Mouse (Mus musculus): ENCODE measurements around the gene Lsamp. TPM values are rescaled to one million over a fixed set of nuclear protein-coding genes. Genes with fewer than 3 reads are reported as not detected.

The Lsamp gene
- total RNA-seq, 2 experiments from 2014 or later, result 1.8 to 2.6 TPM

DNA sequence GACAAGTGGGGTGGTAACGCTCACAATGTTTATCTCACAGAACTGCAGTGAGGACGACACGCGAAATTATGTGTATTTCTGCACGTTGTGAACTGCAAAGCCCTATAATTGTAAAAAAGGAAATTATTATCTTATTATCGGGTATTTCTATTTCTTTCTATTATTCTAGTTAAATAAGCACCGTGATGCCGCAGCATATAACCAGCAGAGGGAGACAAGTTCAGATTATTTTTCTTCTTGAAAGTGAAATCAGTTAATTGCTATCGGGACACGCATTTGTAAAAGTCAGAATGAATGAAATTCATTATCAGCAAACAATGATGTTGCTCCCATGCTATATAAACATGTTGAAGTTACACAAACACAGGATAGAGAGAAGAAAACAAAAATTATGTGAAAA is 1540.1 kb downstream of the Lsamp start:
- DNase-seq (ENCODE audit: low spot score in 2 of 2), result no peak

DNA sequence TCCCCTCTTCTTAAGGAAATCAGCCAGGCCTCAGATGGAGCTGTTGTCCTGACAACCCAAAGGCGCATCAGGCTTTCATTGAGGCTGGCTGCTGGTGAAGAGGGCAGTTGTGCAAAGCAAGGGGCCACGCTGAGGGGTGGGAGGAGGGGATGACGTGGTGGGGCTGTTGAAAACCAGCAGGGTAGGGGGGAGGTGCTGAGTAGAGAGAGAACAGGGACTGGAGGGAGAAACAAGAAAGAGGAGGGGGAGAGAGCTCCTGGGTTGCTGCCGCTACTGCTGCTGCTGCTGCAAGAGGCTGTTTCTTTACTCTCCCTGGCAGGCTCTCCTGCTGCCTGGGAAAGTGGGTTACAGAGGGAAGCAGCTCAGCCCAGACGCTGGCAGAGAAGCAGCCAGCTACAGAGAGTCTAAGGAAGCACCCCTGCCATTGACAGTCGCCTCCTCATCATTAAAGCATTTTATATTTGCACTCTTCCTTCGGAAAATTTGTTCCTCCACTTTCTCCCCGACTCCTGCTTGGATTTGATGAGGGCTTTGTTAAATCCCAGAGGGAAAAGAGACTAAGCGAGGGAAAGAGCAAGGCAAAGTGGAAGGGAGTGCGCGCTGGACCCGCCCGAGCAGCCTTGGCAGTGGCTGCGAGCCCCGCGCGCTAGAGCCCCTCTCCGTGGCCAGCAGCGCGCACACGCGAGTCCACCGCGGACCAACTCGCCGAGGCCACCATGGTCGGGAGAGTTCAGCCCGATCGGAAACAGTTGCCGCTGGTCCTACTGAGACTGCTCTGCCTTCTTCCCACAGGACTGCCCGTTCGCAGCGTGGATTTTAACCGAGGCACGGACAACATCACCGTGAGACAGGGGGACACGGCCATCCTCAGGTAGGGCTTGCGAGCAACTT is 1548.7 kb downstream of the Lsamp start:
- DNase-seq (ENCODE audit: low spot score in 2 of 2), result peak in 1 of 2 experiments; percentile 29

DNA sequence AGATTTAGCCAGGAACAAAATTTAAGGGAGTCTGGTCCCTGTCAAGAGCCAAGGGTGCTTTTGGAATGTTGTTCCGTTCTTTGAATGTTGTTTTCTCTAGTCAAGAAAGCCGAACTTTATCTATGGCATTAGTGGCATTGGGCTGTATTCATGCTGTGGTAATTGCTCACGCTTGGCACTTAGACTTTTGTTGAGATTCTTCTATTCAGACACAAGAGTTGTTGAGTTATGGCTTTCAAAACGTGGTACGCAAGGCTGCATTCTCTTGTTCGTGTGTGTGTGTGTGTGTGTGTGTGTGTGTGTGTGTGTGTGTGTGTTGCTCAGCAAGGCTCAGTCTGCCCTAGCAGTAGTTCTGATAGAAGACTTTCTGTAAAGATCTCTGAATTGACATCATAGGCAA is 1549.5 kb downstream of the Lsamp start:
- no peak for DNase-seq (ENCODE audit: low spot score in 2 of 2)

DNA sequence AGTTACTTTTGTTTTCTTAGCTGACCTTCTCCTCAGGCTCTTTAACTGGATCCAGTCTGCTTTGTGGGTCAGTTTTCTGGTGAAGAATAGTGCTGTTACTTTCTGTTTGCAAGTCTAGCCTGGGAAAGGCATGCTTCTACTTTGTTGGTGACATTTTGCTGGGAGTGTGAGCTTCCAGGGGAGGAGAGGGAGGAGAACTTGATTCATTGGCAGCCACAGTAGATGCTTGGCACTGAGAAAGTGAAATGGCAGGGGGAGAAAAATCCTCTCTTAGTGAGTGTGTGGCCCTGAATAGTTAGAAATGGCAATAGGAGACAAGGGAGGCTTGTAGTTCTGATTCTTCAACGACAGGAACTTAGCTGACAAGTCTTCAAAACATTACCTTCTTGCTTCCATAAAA is 1551.6 kb downstream of the Lsamp start:
- no peak for DNase-seq (ENCODE audit: low spot score in 2 of 2)

DNA sequence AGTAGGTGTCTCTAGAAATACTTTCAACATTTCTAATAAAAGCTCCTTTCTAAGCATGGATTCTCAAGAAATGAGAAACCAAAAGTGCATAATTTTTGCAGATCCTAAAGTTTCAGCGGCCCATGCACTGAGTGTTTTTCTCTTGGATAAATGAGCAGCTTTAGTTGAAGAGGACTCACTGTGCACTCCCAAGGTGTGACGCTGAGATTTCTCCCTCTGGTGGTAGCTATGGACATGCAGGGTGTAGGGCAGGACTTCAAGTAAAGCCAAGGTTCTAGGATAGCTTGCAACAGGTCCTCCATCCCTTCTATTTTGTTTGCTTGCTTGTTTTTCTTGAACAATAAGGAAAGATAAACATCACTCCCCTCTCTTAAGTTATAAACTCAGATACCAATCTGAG is 1558.5 kb downstream of the Lsamp start:
- DNase-seq (ENCODE audit: low spot score in 2 of 2), result no peak

DNA sequence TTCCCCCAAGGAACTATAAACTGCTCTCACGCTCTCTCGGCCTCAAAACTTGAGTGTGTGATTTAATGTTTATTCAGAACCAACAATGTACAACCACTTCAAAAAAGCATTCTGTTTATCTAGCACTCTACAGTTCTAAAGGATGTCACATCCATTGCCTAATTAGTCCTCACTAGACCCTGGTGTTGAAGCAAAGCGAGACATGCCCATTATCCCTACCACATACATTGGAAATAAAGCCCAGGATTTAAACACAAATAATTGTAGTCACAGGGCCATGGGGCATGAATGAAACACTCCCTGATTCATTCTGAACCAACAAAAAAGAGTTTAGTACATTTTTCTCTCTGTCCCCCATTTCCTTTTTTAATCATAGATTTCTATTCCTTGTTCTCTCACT is 1567.0 kb downstream of the Lsamp start:
- no peak for DNase-seq (ENCODE audit: low spot score in 2 of 2)

DNA sequence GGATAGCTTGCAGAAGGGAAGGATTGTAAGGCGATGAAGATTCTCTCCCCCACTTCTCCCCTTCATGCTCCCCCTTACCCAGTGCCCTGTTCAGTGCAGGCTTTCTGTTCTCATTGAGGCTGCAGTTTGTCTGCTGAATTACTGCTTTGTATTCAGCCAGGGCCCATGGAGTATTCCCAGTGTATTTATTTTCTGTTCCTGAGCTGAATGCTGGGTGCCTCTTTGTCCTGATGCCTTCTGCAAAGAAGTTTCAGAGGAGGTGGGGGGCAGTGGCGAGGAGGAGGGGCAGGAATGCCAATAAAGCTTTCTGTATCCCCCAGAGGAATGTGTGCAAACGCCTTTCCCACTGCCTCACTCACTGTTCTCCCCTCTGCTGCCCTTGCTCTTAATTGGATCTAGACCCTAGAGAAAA is 1567.7 kb downstream of the Lsamp start:
- DNase-seq (ENCODE audit: low spot score in 2 of 2), result no peak

DNA sequence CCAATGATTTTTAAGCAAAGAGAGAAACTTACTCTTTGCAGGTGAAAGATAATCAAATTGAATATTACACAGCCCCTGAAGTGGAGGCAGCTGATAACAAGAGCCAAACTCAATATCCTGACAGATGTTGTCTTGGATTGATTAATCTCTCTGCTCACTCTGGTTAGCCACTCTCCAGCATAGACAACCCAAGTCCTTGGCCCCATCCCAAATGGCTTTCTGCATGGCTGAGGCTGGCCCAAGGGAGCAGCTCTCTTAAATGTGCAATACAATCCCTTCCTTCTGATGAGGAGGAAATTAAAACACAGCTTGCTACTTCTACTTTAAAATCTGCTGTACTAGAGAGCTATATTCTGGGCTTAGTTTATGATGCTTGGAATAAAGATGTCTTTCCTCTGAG is 1572.9 kb downstream of the Lsamp start:
- peak in 1 of 2 experiments; percentile 10 for DNase-seq (ENCODE audit: low spot score in 2 of 2)

DNA sequence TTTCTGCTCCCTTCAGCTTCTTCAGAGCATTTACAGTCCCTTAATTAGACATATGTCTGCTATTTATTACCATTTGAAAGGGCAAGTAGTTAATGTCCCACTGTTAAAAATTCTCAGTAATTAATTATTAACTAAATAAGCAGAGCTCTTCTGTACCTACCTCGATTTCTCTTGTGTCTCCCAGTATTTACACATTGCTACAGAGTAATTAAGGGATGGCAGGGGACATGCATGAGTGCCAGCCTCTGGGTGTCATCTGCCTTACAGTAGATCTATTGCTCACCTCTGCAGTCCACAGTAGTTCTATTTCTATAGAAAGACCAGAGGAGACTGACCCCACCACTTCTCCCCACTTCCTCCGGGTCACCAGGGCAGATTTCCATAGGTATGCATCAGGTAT is 1581.1 kb downstream of the Lsamp start:
- no peak for DNase-seq (ENCODE audit: low spot score in 2 of 2)

DNA sequence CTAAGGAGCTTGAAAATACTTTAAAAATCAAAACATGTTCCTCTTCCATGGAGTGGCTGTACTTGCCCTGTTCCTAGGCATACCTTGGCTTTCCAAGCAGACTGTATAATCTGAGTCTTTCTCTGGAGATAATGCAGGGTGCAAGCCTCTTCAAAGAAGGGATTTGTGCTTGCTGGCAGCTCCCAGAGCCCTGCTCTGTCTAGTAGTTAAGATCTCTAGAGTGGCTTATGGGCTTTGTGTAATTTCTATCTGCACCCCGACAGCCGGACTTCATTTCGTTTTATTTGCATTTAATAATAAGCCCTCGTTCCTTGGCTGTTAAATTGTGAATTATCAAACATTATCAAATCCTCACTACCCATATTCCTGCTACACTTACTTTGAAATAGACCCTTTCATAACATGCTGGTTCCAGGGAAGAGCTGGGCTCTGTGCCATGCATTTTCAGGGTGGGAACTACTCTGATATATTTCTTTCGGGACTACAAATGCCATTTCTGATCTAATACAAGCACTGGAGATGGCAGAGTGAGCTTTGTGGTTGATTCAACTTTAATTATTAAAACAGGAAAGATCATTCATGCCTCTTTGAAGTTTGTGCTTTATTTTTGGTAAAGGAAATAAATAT is 1604.6 kb downstream of the Lsamp start:
- no peak for DNase-seq (ENCODE audit: low spot score in 2 of 2)

DNA sequence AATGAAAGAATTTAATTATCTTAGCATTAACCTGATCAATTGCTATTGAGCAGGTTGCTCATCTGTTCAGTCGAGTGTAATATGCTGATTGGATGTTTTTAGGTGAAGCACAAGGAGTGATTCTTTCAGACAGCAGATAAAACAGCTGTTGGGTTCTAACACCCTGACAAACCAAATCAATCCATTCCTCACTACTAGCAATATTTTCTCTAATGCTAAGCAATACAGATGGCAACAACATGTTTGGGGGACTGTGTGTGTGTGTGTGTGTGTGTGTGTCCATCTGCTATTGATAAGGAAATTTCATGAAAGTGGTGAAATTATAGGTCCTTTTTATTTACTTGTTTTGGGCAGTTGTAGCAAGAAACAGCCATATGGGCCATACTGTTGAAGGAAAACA is 1628.1 kb downstream of the Lsamp start:
- no peak for DNase-seq (ENCODE audit: low spot score in 2 of 2)

DNA sequence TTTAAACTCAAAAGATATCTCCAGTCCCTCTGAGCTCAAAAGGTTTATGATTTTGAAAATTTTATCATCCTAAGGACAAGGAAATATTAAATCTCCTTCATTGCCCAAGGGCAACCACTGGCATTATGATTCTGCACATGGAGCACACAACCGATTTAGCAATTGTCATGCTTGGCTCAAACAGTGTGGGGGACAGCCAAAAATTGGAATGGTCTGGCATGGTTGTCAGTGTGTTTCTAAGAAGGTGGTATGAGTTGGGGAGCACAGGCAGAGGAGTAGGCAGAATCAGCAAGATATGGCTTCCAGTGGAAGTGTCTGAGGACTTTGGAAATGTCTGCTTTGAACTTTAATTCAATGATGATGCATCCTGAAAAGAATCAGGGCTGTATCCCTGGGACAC is 1639.7 kb downstream of the Lsamp start:
- no peak for DNase-seq (ENCODE audit: low spot score in 2 of 2)

DNA sequence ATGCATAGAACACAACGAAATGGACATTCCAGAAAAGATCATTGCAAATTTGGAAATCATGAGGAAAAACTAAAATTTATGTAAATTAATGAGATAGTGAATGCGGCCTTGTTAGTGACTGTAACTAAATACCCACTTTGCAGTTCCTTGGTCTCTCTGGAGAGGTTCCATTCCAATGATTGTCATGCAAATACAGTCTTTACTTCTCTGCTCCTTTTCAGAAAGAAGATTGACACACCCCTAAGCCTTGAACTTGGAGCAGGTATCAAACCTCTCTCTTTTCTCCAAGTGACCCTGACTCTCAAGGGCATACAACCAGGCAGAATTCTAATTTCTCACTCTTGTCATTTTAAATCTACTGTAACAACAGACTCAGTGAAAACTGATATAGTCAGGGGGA is 1649.7 kb downstream of the Lsamp start:
- no peak for DNase-seq (ENCODE audit: low spot score in 2 of 2)

DNA sequence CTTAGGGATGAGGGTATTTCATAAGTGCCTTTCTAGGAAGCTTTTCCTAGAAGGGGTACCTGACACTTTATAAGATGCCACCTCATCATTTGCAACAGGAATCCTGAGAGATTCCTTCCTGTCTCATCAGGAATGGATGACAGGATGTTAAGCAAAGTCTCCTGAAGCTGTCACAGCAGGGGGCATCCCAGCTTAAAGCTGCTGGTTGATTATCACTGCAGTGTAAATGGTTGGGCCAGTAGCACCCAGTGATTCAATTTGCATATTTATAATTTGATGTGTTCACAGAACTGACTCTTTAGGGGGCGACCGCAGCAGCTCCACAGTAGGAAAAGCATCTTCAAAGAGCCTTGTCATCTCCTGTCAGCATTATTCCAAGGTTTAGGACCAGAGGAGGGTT is 1656.7 kb downstream of the Lsamp start:
- DNase-seq (ENCODE audit: low spot score in 2 of 2), result no peak

DNA sequence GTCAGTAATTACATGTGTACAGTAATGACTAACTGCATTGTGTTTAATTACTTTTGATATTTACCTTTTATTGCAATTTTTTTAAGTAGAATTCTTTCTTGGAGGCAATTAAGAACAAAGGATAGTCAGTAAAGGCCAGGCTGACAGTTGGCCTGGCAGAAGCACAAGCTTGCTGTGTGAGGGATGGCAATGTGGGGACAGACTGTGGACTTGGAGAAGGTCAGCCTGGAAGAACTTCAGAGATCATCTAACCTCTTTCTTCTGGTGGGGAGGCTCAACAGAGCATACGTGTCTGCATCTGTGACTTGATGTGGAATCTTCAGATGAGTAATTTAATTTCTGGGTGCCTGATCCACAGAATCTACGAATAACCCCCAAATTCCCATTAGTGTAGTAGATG is 1669.1 kb downstream of the Lsamp start:
- no peak for DNase-seq (ENCODE audit: low spot score in 2 of 2)

DNA sequence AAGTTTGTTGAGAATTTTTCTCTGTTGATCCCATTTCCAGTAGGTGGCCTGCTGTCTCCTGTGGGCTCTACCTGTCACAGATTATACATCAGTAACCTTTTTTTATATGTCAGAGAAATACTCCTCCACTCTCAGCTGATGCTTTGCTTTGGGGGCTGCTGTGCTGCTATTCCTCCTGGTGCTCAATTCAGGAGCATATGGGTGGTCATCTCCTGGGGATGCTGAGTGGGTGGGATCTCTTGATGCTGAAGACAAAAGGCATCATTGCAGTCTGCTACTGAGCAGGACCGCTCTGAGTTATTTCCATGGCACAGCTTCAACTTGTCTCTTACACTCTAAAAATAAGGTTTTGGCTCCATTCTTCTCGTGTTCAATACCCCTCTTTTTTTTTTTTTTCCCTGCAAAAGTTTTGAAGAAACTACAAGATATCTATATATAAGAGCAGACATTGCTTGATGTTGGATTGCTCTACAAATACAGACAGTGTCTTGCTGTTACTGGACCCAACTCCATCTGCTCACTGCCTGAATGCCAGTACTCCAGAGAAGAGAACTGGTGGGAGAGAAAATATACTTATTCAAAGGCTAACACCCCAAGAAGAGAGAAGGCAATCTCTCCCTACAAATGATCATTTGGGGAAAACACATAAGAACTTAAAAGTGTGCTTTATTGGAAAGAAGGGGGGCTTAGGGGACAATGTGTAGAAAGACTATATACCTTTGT is 1690.3 kb downstream of the Lsamp start:
- DNase-seq (ENCODE audit: low spot score in 2 of 2), result no peak

DNA sequence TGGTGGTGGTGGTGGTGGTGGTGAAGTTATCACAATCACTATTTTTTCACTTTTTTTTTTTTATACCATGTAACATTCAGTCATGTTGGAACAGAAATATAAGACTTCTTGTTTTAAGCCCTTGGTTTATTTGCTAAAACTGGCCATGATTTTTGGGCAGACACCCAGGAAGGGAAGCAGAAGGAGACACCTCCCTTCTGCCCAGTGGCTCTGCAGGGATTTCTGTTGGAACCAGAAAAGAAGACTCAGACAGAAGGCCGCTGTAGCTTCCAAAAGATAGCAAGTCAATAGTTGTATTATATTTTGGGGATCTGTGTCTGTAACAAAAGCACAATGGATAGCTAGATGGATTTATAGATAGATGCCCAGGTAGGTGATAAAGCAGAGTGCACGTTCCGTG is 1691.6 kb downstream of the Lsamp start:
- DNase-seq (ENCODE audit: low spot score in 2 of 2), result no peak

DNA sequence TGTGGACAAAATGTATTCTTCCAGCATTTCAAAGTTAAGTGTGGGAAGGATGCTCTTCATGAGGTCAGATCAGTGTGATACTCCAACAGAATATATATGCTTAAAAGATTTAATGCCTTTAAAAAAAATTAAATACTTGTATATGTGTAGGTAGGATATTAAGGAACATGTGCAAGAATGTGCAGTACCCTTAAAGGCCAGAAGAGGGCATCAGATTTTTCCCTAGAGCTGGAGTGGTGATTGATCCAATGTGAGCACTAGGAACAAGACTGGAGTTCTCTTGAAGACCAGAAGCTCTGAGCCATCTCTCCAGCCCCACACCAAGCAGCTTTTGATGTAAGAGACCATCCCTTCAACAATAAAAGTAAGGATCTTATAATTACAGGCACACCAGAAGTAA is 1708.3 kb downstream of the Lsamp start:
- no peak for DNase-seq (ENCODE audit: low spot score in 2 of 2)

DNA sequence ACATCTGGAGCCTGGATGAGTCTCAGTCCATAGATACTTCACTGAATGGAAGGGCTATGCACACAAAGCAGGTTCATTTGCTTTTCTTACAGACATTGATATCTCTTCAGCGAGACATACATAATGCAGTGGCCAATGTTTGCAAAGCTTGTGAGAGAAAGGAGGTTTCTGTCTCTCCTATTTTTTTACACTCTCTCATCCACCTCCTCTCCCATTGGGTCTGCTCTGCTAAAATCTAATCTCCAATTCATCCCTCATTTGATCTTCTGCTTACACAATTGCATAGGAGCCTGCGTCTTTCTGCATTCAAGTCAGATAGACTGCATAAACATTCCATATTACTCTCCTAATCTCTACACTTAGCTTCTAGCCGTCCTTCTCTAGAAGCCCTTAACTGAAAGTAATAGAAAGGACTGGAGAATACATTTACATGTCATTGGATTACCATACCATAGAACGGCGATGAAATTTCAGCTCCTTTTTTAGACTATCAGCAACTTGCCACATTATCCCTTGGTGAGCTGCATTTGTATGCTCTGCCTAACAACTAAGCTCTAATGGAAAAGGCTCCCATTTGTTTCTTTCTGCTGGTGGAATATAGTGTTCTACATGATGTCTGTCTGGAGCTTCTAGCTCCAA is 1717.7 kb downstream of the Lsamp start:
- DNase-seq (ENCODE audit: low spot score in 2 of 2), result no peak

DNA sequence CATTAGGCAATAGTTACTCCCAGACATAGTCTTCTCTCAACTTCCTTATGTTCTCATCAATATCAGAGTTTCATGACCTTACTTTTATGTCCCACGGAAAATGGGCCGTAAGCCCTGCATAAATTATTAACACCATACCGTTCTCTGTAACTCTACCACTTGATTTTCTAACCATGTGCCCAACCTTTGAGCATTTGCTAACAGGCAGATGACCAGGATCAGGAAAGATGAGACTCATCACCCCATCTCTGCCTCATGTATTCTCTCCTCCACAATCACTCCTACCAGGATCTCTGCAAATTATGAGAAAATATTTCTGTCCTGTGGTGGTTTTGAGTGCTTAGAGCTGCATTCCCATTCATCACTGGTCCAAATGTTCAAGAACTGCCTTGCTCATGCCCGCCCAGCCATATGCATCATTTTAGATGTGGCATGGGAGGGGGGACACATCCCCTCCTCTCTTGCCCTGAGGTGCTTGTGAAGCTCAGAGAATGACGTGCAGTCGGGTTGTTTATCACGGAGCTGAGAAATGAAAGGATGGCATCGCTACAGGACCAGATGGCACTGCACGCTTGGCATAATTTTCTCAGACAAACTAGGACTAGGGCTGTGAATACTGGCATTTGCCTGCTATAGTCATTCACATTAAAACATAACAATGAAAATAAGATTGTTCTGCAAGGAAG is 1744.9 kb downstream of the Lsamp start:
- no peak for DNase-seq (ENCODE audit: low spot score in 2 of 2)

DNA sequence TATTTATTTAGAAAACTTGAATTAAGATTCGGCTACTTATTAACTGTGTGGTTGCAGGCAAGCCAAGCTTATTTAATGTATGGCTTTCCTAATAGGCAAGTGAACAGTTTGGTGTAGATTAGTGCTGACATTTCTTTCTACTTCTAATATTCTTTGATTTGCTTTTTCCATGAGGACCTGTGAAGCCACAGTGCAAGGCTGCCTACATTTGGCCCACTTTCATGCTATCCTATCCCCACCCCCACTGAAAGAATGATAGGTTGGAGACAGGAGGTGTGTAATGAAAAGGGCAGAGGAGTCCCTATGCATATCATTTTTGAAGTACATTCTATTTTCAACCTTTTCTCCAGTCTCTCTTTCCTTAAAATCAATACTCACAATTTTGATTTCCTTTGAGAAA is 1745.8 kb downstream of the Lsamp start:
- DNase-seq (ENCODE audit: low spot score in 2 of 2), result no peak
